Mouse (Mus musculus) myocyte (in vitro differentiated cells): Measurements from ENCODE around the gene Cadm3. TPM values are rescaled to one million over a fixed set of nuclear protein-coding genes. Genes with fewer than 3 reads are reported as not detected.

Source experiments
- H3K27me3 ChIP-seq: one replicate; pipeline ENCODE4 v1.6.1; 2011; ENCODE audit not compliant: control insufficient read depth, insufficient read depth, insufficient read length
- H3K36me3 ChIP-seq: one replicate; pipeline ENCODE4 v1.6.1; 2011; ENCODE audit not compliant: control insufficient read depth, insufficient read depth
- H3K4me2 ChIP-seq: one replicate; pipeline ENCODE4 v1.6.1; 2011; ENCODE audit warnings: low read depth, control low read depth
- H3K4me3 ChIP-seq: one replicate; pipeline ENCODE4 v1.5.1; 2011; ENCODE audit warnings: mild to moderate bottlenecking, control low read depth, moderate library complexity
- H3K79me2 ChIP-seq: one replicate; pipeline ENCODE4 v1.6.1; 2011; ENCODE audit not compliant: control insufficient read depth, insufficient read depth
- H3ac ChIP-seq: one replicate; pipeline ENCODE4 v1.6.1; 2011; ENCODE audit not compliant: control insufficient read depth, insufficient read length
- CEBPB ChIP-seq: IDR thresholded peaks from 2 replicates; pipeline ENCODE4 v1.6.1; 2011; ENCODE audit warnings: mild to moderate bottlenecking, moderate library complexity; ENCODE audit not compliant: poor library complexity, insufficient read depth, severe bottlenecking
- E2F4 ChIP-seq: IDR thresholded peaks from one replicate; pipeline ENCODE4 v1.6.1; 2011; ENCODE audit warnings: mild to moderate bottlenecking, control low read depth, moderate library complexity; ENCODE audit not compliant: insufficient read depth
- MAX ChIP-seq: IDR thresholded peaks from one replicate; pipeline ENCODE4 v1.6.1; 2011; ENCODE audit warnings: low read depth, mild to moderate bottlenecking, control low read depth
- MYOD1 ChIP-seq, 3 experiments: IDR thresholded peaks; one replicate each; pipeline ENCODE4 v1.6.1; 2011; ENCODE audit warnings: control low read depth in 2 of 3, low read depth in 2 of 3, mild to moderate bottlenecking in 2 of 3, moderate library complexity in 1 of 3; ENCODE audit not compliant: insufficient read length in 2 of 3, control insufficient read depth in 1 of 3
- MYOG ChIP-seq, 3 experiments: IDR thresholded peaks; one replicate each; pipeline ENCODE4 v1.6.1; 2011; ENCODE audit warnings: control low read depth in 2 of 3, low read depth in 2 of 3, mild to moderate bottlenecking in 2 of 3; ENCODE audit not compliant: insufficient read length in 2 of 3, control insufficient read depth in 1 of 3, insufficient read depth in 1 of 3
- POLR2A ChIP-seq: IDR thresholded peaks from one replicate; pipeline ENCODE4 v1.6.1; 2011; ENCODE audit warnings: low read depth, mild to moderate bottlenecking, control low read depth, moderate library complexity; ENCODE audit not compliant: insufficient read length
- POLR2AphosphoS2 ChIP-seq: IDR thresholded peaks from one replicate; pipeline ENCODE4 v1.6.1; 2011; ENCODE audit warnings: low read depth, control low read depth; ENCODE audit not compliant: insufficient read length
- REST ChIP-seq: IDR thresholded peaks from one replicate; pipeline ENCODE4 v1.6.1; 2011; ENCODE audit warnings: mild to moderate bottlenecking, control low read depth, moderate library complexity; ENCODE audit not compliant: insufficient read depth, insufficient read length
- SRF ChIP-seq: IDR thresholded peaks from one replicate; pipeline ENCODE4 v1.6.1; 2011; ENCODE audit warnings: low read depth; ENCODE audit not compliant: control insufficient read depth, insufficient read length
- TCF12 ChIP-seq: IDR thresholded peaks from one replicate; pipeline ENCODE4 v1.6.1; 2011; ENCODE audit warnings: mild to moderate bottlenecking, control low read depth; ENCODE audit not compliant: poor library complexity, insufficient read depth, severe bottlenecking
- TCF3 ChIP-seq: IDR thresholded peaks from one replicate; pipeline ENCODE4 v1.6.1; 2011; ENCODE audit warnings: low read depth, control low read depth; ENCODE audit not compliant: insufficient read length
- USF1 ChIP-seq: IDR thresholded peaks from one replicate; pipeline ENCODE4 v1.6.1; 2011; ENCODE audit warnings: low read depth, mild to moderate bottlenecking, control low read depth, moderate library complexity
- polyA plus RNA-seq: library from polyadenylated mRNA; unstranded; fragments of >200 nt; fragmentation: generic; extraction: Trizol; gene quantifications from one replicate; pipeline ENCODE4 v1.2.1, GENCODE M21; 2012; ENCODE audit warnings: missing spikeins

The Cadm3 gene
- polyA plus RNA-seq, 1 experiment: 0.19 TPM

DNA sequence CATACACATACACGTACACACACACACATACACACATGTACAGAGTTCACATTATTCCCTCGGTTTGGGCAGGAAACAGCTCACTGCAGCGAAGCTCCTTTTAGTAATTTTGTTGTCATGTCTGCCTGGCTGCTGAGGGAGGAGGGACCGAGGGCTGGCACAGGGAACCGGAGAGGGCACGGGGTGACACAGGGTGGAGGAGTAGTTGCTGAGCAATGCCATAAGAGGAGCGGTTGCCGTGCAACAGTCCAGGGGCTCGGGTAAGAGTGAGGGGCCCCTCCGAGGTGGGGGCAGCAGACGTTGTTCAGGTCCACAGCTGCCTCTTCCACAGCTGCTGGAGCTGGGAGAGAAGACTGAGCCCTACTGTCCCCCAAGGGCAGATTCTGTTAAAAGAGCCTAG lies 31.6 kb downstream of the Cadm3 start:
- H3K79me2 ChIP-seq: no peaks in the 10 kb centered on the region

DNA sequence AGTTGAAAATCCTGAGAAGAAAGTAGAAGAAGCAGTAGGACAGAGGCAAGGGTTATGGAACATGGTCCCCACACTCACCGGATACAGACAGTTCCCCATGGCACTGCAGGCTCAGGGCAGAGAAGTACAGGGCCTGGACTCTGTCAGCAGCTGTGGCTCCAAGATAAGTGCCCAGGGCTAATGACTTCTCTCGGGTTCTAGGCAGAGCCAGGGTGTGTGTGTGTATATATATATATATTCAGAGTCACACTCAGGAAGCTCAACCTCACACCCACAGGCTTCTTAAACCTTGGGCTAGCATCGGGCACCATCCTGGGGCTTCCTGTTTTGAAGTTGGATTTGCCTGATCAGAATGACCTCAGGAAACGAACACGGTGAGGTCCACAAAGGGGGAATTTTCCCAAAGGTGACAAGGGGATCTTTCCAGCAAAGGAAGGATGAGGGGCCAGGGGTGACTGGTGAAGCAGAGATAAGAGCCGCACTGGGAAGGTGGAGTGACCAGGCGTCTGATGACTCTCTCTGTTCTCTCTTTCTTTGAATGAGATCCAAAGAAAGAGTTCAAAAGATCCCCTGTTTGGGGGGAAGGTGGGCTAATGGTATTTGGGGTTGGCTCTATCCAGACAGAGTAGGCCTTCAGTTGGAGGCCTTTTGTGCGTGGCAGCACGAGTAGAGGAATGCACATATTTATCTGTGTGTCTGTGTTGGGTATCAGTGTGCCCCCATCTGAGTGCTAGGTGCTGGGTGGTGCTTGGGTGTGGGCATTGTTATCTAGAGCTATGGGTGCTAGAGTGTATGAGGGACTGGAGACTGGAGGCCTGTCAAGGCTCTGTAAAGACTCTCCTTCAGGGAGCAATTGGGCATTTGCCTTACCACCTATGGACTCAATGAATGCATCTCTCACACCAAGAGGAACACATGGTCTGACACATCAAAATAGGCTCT lies 33.9 kb downstream of the Cadm3 start, which contains the start of gene Ackr1:
Gene Ackr1 (minus strand): TSS at position 439 of the 942 bp plus-strand sequence.
- H3ac ChIP-seq: no peak within 1 kb of the TSS

More for the DNA sequence above, 31.6 kb downstream of the Cadm3 start:
- Histone ChIP-seq H3K4me3 (no peak overlapping the region), H3K27me3 (no peaks in the 10 kb centered on the region), H3K4me2 (no peak overlapping the region), H3K36me3 (no peaks in the 10 kb centered on the region), H3ac (no peak overlapping the region)
- TF ChIP-seq POLR2A: no peak
- no peak for TF ChIP-seq TCF12
- TF ChIP-seq CEBPB: no peak
- no peak for TF ChIP-seq MAX
- TF ChIP-seq REST: no peak
- no peak for TF ChIP-seq POLR2AphosphoS2
- TF ChIP-seq USF1: no peak
- TF ChIP-seq MYOD1 (IDR thresholded peaks at IDR 0.05; ENCODE audit: control insufficient read depth in 1 of 3, insufficient read length in 2 of 3, low read depth in 2 of 3): no peak
- TF ChIP-seq SRF: no peak
- TF ChIP-seq MYOG (IDR thresholded peaks at IDR 0.05; ENCODE audit: control insufficient read depth in 1 of 3, insufficient read depth in 1 of 3, insufficient read length in 2 of 3, low read depth in 2 of 3): no peak

DNA sequence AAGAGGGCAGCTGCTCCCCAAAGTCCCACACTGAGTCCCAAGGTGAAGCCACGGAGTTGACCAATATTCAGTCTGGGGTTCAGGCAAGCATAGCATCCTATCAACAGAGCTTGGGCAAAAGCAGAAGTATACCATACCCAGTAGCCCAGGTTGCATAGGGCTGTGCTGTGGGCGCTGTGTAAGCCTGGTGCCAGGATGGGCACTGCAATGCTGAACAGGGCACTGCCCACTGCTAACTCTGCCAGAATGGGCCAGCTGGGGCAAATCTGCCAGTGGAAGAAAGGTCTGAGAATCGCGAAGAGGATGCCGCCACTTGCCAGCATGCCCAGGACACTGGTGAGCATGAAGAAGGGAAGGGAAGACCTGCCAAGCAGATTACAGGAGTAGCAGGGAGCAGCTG lies 35.1 kb downstream of the Cadm3 start:
- no peaks in the 10 kb centered on the region for H3K36me3 ChIP-seq
- TF ChIP-seq E2F4 (no peak), MYOD1 (IDR thresholded peaks at IDR 0.05; ENCODE audit: control insufficient read depth in 1 of 3, insufficient read length in 2 of 3, low read depth in 2 of 3) (no peak)
- H3K79me2 ChIP-seq: no peaks in the 10 kb centered on the region
- H3K4me2 ChIP-seq: no peak overlapping the region
- no peak overlapping the region for H3K4me3 ChIP-seq
- no peaks in the 10 kb centered on the region for H3K27me3 ChIP-seq
- no peak overlapping the region for H3ac ChIP-seq

More for the DNA sequence above, 33.9 kb downstream of the Cadm3 start, which contains the start of gene Ackr1:
- no peaks in the 10 kb centered on the region for H3K79me2 ChIP-seq
- no peaks in the 10 kb centered on the region for H3K27me3 ChIP-seq
- no peak within 1 kb of the TSS for H3K4me3 ChIP-seq
- H3K36me3 ChIP-seq: no peaks in the 10 kb centered on the region
- H3K4me2 ChIP-seq: no peak within 1 kb of the TSS
- TF ChIP-seq MYOG (IDR thresholded peaks at IDR 0.05; ENCODE audit: control insufficient read depth in 1 of 3, insufficient read depth in 1 of 3, insufficient read length in 2 of 3, low read depth in 2 of 3): no peak
- no peak for TF ChIP-seq USF1
- TF ChIP-seq TCF12: no peak
- TF ChIP-seq TCF3: no peak
- no peak for TF ChIP-seq E2F4
- TF ChIP-seq MYOD1 (IDR thresholded peaks at IDR 0.05; ENCODE audit: control insufficient read depth in 1 of 3, insufficient read length in 2 of 3, low read depth in 2 of 3): no peak
- no peak for TF ChIP-seq MAX
- no peak for TF ChIP-seq SRF
- TF ChIP-seq REST: no peak

DNA sequence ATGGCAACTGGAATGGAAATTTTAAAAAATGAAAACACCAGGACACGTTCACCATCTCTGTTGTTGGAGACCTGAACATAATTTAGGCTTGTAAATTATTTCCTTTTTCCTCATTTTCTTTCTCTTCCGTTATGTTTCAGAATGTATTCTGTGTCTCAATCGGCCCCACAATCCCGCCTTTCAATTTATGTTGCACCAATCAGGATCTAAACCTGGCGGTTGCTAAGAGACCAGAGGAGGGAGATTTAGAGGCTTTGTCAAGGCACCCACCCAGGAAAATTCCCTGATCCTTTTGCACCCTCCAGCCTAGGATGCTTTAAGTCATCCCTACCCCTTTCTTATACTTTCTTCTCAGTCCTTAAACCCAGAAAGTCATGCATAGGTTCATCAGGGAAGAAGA lies 37.8 kb downstream of the Cadm3 start:
- Histone ChIP-seq H3K36me3 (no peaks in the 10 kb centered on the region), H3K4me3 (no peak overlapping the region), H3K79me2 (no peaks in the 10 kb centered on the region), H3K27me3 (no peaks in the 10 kb centered on the region), H3ac (no peak overlapping the region), H3K4me2 (no peak overlapping the region)
- TF ChIP-seq CEBPB (no peak), SRF (no peak), POLR2AphosphoS2 (no peak), TCF12 (no peak), MYOD1 (IDR thresholded peaks at IDR 0.05; ENCODE audit: control insufficient read depth in 1 of 3, insufficient read length in 2 of 3, low read depth in 2 of 3) (no peak), TCF3 (no peak), USF1 (no peak), E2F4 (no peak), POLR2A (no peak), REST (no peak), MAX (no peak), MYOG (IDR thresholded peaks at IDR 0.05; ENCODE audit: control insufficient read depth in 1 of 3, insufficient read depth in 1 of 3, insufficient read length in 2 of 3, low read depth in 2 of 3) (no peak)

DNA sequence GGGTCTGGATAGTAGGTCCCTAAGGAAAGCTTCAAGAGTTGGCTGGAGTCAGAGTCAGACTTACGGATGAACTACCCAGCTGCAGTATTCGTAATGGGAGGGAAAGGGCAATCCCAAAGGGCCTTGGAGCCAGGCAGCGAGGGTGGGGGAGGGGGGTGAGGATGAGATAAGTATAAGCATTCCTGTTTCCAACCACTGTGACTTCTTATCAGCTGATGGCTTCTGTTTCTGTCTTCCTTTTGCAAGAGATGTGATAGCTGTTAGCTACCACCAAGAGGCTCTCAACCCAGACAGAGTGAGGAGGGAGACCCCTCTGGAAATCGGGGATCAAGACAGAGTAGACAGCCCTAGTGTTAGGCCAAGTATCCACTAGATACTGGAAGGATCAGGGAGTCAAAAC lies 38.3 kb downstream of the Cadm3 start:
- TF ChIP-seq E2F4: no peak
- no peak overlapping the region for H3K4me3 ChIP-seq
- no peak overlapping the region for H3ac ChIP-seq
- H3K36me3 ChIP-seq: no peaks in the 10 kb centered on the region
- no peak overlapping the region for H3K4me2 ChIP-seq
- H3K79me2 ChIP-seq: no peaks in the 10 kb centered on the region
- H3K27me3 ChIP-seq: no peaks in the 10 kb centered on the region
